Mouse (Mus musculus): ENCODE data around the gene Mrto4. TPM values are rescaled to one million over a fixed set of nuclear protein-coding genes. Genes with fewer than 3 reads are reported as not detected.

Gene Mrto4
- total RNA-seq, 1 experiment = 290 TPM

- no peaks in the 10 kb centered on the region for H3K9me3 ChIP-seq (ENCODE audit: control insufficient read depth, insufficient read depth, low read depth, low read length)
- peaks cover 8% of the 10 kb centered on the region; the same call in 1 of the 2 replicates for H3K36me3 ChIP-seq (ENCODE audit: control insufficient read depth, insufficient read depth, low read length, poor library complexity, severe bottlenecking)
- DNase-seq (ENCODE audit: low read depth, low spot score) = no peak
- H3K9ac ChIP-seq (ENCODE audit: insufficient read depth, low read depth, low read length, poor library complexity, severe bottlenecking) = peak overlapping the region; percentile 75
- TF ChIP-seq CHD2 (IDR thresholded peaks at IDR 0.05; ENCODE audit: low read depth, low read length) = no peak
- no peak for TF ChIP-seq ZC3H11A (IDR thresholded peaks at IDR 0.05; ENCODE audit: borderline replicate concordance, low read depth, low read length)
- no peak for TF ChIP-seq ZNF384 (IDR thresholded peaks at IDR 0.05; ENCODE audit: low read depth, low read length)
- TF ChIP-seq MAFK (IDR thresholded peaks at IDR 0.05; ENCODE audit: insufficient read depth, low read depth, low read length) = no peak
- TF ChIP-seq HCFC1 (IDR thresholded peaks at IDR 0.05; ENCODE audit: borderline replicate concordance, insufficient read depth, low read length) = no peak
- H3K4me3 ChIP-seq (ENCODE audit: insufficient read depth in 1 of 2, low read depth in 1 of 2, low read length in 2 of 2, poor library complexity in 1 of 2, severe bottlenecking in 1 of 2) = peak overlapping the region; percentile 85 to 89
- H3K27ac ChIP-seq (ENCODE audit: insufficient read depth, low read depth, low read length, poor library complexity, severe bottlenecking) = no peak overlapping the region
- peaks cover 0 to 6% of the 10 kb centered on the region in 2 experiments; a peak in 1 of 4 replicates for H3K4me1 ChIP-seq (ENCODE audit: control insufficient read depth in 2 of 2, insufficient read depth in 2 of 2, low read length in 2 of 2, poor library complexity in 1 of 2)
- in situ Hi-C loops (cut with MboI; ENCODE audit: low sequenced_read_pairs in 2 of 2, unreplicated experiment in 2 of 2) = no loop called here
Measured at GRCm38 (mm10) chr4:139309651-139310050, 42.7 kb downstream of the Mrto4 start.

GRCm38 (mm10) chr4:139307916-139308315 lies 44.5 kb downstream of the Mrto4 start:
- H3K4me3 ChIP-seq (ENCODE audit: insufficient read depth in 1 of 2, low read depth in 1 of 2, low read length in 2 of 2, poor library complexity in 1 of 2, severe bottlenecking in 1 of 2) = no peak overlapping the region
- no peak for DNase-seq (ENCODE audit: low read depth, low spot score)
- no peak overlapping the region for H3K9ac ChIP-seq (ENCODE audit: insufficient read depth, low read depth, low read length, poor library complexity, severe bottlenecking)
- no peak for TF ChIP-seq CHD2 (IDR thresholded peaks at IDR 0.05; ENCODE audit: low read depth, low read length)
- TF ChIP-seq HCFC1 (IDR thresholded peaks at IDR 0.05; ENCODE audit: borderline replicate concordance, insufficient read depth, low read length) = no peak
- no peak for TF ChIP-seq MAFK (IDR thresholded peaks at IDR 0.05; ENCODE audit: insufficient read depth, low read depth, low read length)
- no peak for TF ChIP-seq ZC3H11A (IDR thresholded peaks at IDR 0.05; ENCODE audit: borderline replicate concordance, low read depth, low read length)
- no peak for TF ChIP-seq ZNF384 (IDR thresholded peaks at IDR 0.05; ENCODE audit: low read depth, low read length)
- H3K9me3 ChIP-seq (ENCODE audit: control insufficient read depth, insufficient read depth, low read depth, low read length) = no peaks in the 10 kb centered on the region
- H3K36me3 ChIP-seq (ENCODE audit: control insufficient read depth, insufficient read depth, low read length, poor library complexity, severe bottlenecking) = peaks cover 2% of the 10 kb centered on the region; the same call in 1 of the 2 replicates
- H3K4me1 ChIP-seq (ENCODE audit: control insufficient read depth in 2 of 2, insufficient read depth in 2 of 2, low read length in 2 of 2, poor library complexity in 1 of 2) = peaks cover 0 to 7% of the 10 kb centered on the region in 2 experiments; a peak in 2 of 4 replicates
- in situ Hi-C loops (cut with MboI; ENCODE audit: low sequenced_read_pairs in 2 of 2, unreplicated experiment in 2 of 2) = no loop called here
- no peak overlapping the region for H3K27ac ChIP-seq (ENCODE audit: insufficient read depth, low read depth, low read length, poor library complexity, severe bottlenecking)

GRCm38 (mm10) chr4:139305521-139305920 lies 46.9 kb downstream of the Mrto4 start:
- H3K27ac ChIP-seq (ENCODE audit: insufficient read depth, low read depth, low read length, poor library complexity, severe bottlenecking) = no peak overlapping the region
- in situ Hi-C loops (cut with MboI; ENCODE audit: low sequenced_read_pairs in 2 of 2, unreplicated experiment in 2 of 2) = no loop called here
- H3K36me3 ChIP-seq (ENCODE audit: control insufficient read depth, insufficient read depth, low read length, poor library complexity, severe bottlenecking) = peaks cover 7% of the 10 kb centered on the region; the same call in 1 of the 2 replicates
- no peaks in the 10 kb centered on the region for H3K9me3 ChIP-seq (ENCODE audit: control insufficient read depth, insufficient read depth, low read depth, low read length)
- no peak for DNase-seq (ENCODE audit: low read depth, low spot score)
- peaks cover 2 to 14% of the 10 kb centered on the region in 2 experiments; a peak in 2 of 4 replicates for H3K4me1 ChIP-seq (ENCODE audit: control insufficient read depth in 2 of 2, insufficient read depth in 2 of 2, low read length in 2 of 2, poor library complexity in 1 of 2)
- H3K9ac ChIP-seq (ENCODE audit: insufficient read depth, low read depth, low read length, poor library complexity, severe bottlenecking) = no peak overlapping the region
- TF ChIP-seq ZNF384 (IDR thresholded peaks at IDR 0.05; ENCODE audit: low read depth, low read length) = no peak
- TF ChIP-seq MAFK (IDR thresholded peaks at IDR 0.05; ENCODE audit: insufficient read depth, low read depth, low read length) = no peak
- TF ChIP-seq HCFC1 (IDR thresholded peaks at IDR 0.05; ENCODE audit: borderline replicate concordance, insufficient read depth, low read length) = no peak
- no peak overlapping the region for H3K4me3 ChIP-seq (ENCODE audit: insufficient read depth in 1 of 2, low read depth in 1 of 2, low read length in 2 of 2, poor library complexity in 1 of 2, severe bottlenecking in 1 of 2)

- TF ChIP-seq MAFK (IDR thresholded peaks at IDR 0.05; ENCODE audit: insufficient read depth, low read depth, low read length) = no peak
- no peak for TF ChIP-seq CHD2 (IDR thresholded peaks at IDR 0.05; ENCODE audit: low read depth, low read length)
- no peak for TF ChIP-seq ZNF384 (IDR thresholded peaks at IDR 0.05; ENCODE audit: low read depth, low read length)
- no peak for TF ChIP-seq HCFC1 (IDR thresholded peaks at IDR 0.05; ENCODE audit: borderline replicate concordance, insufficient read depth, low read length)
- no peak for TF ChIP-seq ZC3H11A (IDR thresholded peaks at IDR 0.05; ENCODE audit: borderline replicate concordance, low read depth, low read length)
- peaks cover 28% of the 10 kb centered on the region; the same call in 1 of the 2 replicates for H3K36me3 ChIP-seq (ENCODE audit: control insufficient read depth, insufficient read depth, low read length, poor library complexity, severe bottlenecking)
- peaks cover 2 to 14% of the 10 kb centered on the region in 2 experiments; a peak in 2 of 4 replicates for H3K4me1 ChIP-seq (ENCODE audit: control insufficient read depth in 2 of 2, insufficient read depth in 2 of 2, low read length in 2 of 2, poor library complexity in 1 of 2)
- no peak overlapping the region for H3K27ac ChIP-seq (ENCODE audit: insufficient read depth, low read depth, low read length, poor library complexity, severe bottlenecking)
- H3K9me3 ChIP-seq (ENCODE audit: control insufficient read depth, insufficient read depth, low read depth, low read length) = no peaks in the 10 kb centered on the region
- in situ Hi-C loops (cut with MboI; ENCODE audit: low sequenced_read_pairs in 2 of 2, unreplicated experiment in 2 of 2) = no loop called here
- H3K9ac ChIP-seq (ENCODE audit: insufficient read depth, low read depth, low read length, poor library complexity, severe bottlenecking) = no peak overlapping the region
- no peak overlapping the region; a peak in 1 of 4 replicates for H3K4me3 ChIP-seq (ENCODE audit: insufficient read depth in 1 of 2, low read depth in 1 of 2, low read length in 2 of 2, poor library complexity in 1 of 2, severe bottlenecking in 1 of 2)
- no peak for DNase-seq (ENCODE audit: low read depth, low spot score)
Measured at GRCm38 (mm10) chr4:139302241-139302640, 50.1 kb downstream of the Mrto4 start.

Data from ES-E14 (cell line).